Mouse (Mus musculus): ENCODE results near the gene Iqsec3. TPM values are rescaled to one million over a fixed set of nuclear protein-coding genes. Genes with fewer than 3 reads are reported as not detected.
"Not testable (repeated sequence)": the region's sequence is repeated elsewhere in the genome, so short reads cannot be mapped to it uniquely, and the experiment has no call there.

Gene Iqsec3
- polyA plus RNA-seq, 1 experiment, result not detected

GRCm38 (mm10) chr6:121371197-121371980, 102.1 kb downstream of the Iqsec3 start:
- peaks cover 31% of the 10 kb centered on the region for H3K27me3 ChIP-seq (replicated peaks)
- no peaks in the 10 kb centered on the region for H3K9me3 ChIP-seq
- no peaks in the 10 kb centered on the region; the same call in 1 of the 2 replicates for H3K4me1 ChIP-seq
- H3K36me3 ChIP-seq (replicated peaks; ENCODE audit: low read length), result no peaks in the 10 kb centered on the region
- no peak overlapping the region for H3K4me3 ChIP-seq (replicated peaks)
- TF ChIP-seq GATA1 (IDR thresholded peaks at IDR 0.05; ENCODE audit: borderline replicate concordance, low read length) (no peak), FLI1 (IDR thresholded peaks at IDR 0.05; ENCODE audit: low read length) (no peak)

- Histone ChIP-seq H3K4me1 (no peaks in the 10 kb centered on the region), H3K27me3 (replicated peaks) (peaks cover 39% of the 10 kb centered on the region), H3K9me3 (no peaks in the 10 kb centered on the region), H3K4me3 (replicated peaks) (no peak overlapping the region), H3K36me3 (replicated peaks; ENCODE audit: low read length) (no peaks in the 10 kb centered on the region)
- TF ChIP-seq FLI1 (IDR thresholded peaks at IDR 0.05; ENCODE audit: low read length), result no peak
- no peak for TF ChIP-seq GATA1 (IDR thresholded peaks at IDR 0.05; ENCODE audit: borderline replicate concordance, low read length)
Measured at GRCm38 (mm10) chr6:121367099-121367498, 106.4 kb downstream of the Iqsec3 start.

- not testable (repeated sequence) for H3K4me1 ChIP-seq; H3K4me3 ChIP-seq (replicated peaks); H3K36me3 ChIP-seq (replicated peaks; ENCODE audit: low read length); H3K9me3 ChIP-seq
- H3K27me3 ChIP-seq (replicated peaks), result peaks cover 43% of the 10 kb centered on the region
Measured at GRCm38 (mm10) chr6:121366537-121366936, 106.9 kb downstream of the Iqsec3 start.

- TF ChIP-seq FLI1 (IDR thresholded peaks at IDR 0.05; ENCODE audit: low read length) (no peak), GATA1 (IDR thresholded peaks at IDR 0.05; ENCODE audit: borderline replicate concordance, low read length) (no peak)
- Histone ChIP-seq H3K9me3 (no peaks in the 10 kb centered on the region), H3K27me3 (replicated peaks) (peaks cover 46% of the 10 kb centered on the region), H3K36me3 (replicated peaks; ENCODE audit: low read length) (no peaks in the 10 kb centered on the region), H3K4me3 (replicated peaks) (no peak overlapping the region), H3K4me1 (no peaks in the 10 kb centered on the region)
Measured at GRCm38 (mm10) chr6:121363956-121364355, 109.5 kb downstream of the Iqsec3 start.

GRCm38 (mm10) chr6:121363061-121363460, 110.4 kb downstream of the Iqsec3 start:
- Histone ChIP-seq H3K27me3 (replicated peaks) (peaks cover 52% of the 10 kb centered on the region), H3K4me3 (replicated peaks) (no peak overlapping the region), H3K36me3 (replicated peaks; ENCODE audit: low read length) (no peaks in the 10 kb centered on the region), H3K4me1 (no peaks in the 10 kb centered on the region), H3K9me3 (no peaks in the 10 kb centered on the region)
- TF ChIP-seq FLI1 (IDR thresholded peaks at IDR 0.05; ENCODE audit: low read length) (no peak), GATA1 (IDR thresholded peaks at IDR 0.05; ENCODE audit: borderline replicate concordance, low read length) (no peak)

GRCm38 (mm10) chr6:121357232-121357631, 116.2 kb downstream of the Iqsec3 start:
- TF ChIP-seq FLI1 (IDR thresholded peaks at IDR 0.05; ENCODE audit: low read length) (no peak), GATA1 (IDR thresholded peaks at IDR 0.05; ENCODE audit: borderline replicate concordance, low read length) (no peak)
- Histone ChIP-seq H3K4me1 (no peaks in the 10 kb centered on the region), H3K4me3 (replicated peaks) (no peak overlapping the region), H3K36me3 (replicated peaks; ENCODE audit: low read length) (no peaks in the 10 kb centered on the region), H3K9me3 (no peaks in the 10 kb centered on the region), H3K27me3 (replicated peaks) (peaks cover 59% of the 10 kb centered on the region)

- Histone ChIP-seq H3K4me3 (replicated peaks) (no peak overlapping the region), H3K9me3 (no peaks in the 10 kb centered on the region), H3K27me3 (replicated peaks) (peaks cover 58% of the 10 kb centered on the region), H3K36me3 (replicated peaks; ENCODE audit: low read length) (no peaks in the 10 kb centered on the region), H3K4me1 (no peaks in the 10 kb centered on the region)
- TF ChIP-seq FLI1 (IDR thresholded peaks at IDR 0.05; ENCODE audit: low read length), result no peak
- no peak for TF ChIP-seq GATA1 (IDR thresholded peaks at IDR 0.05; ENCODE audit: borderline replicate concordance, low read length)
Measured at GRCm38 (mm10) chr6:121356041-121356440, 117.4 kb downstream of the Iqsec3 start.

- Histone ChIP-seq H3K36me3 (replicated peaks; ENCODE audit: low read length) (no peaks in the 10 kb centered on the region), H3K4me1 (no peaks in the 10 kb centered on the region), H3K4me3 (replicated peaks) (no peak overlapping the region), H3K9me3 (no peaks in the 10 kb centered on the region), H3K27me3 (replicated peaks) (peaks cover 55% of the 10 kb centered on the region)
- TF ChIP-seq GATA1 (IDR thresholded peaks at IDR 0.05; ENCODE audit: borderline replicate concordance, low read length), result no peak
- no peak for TF ChIP-seq FLI1 (IDR thresholded peaks at IDR 0.05; ENCODE audit: low read length)
Measured at GRCm38 (mm10) chr6:121352276-121352675, 121.2 kb downstream of the Iqsec3 start.

- H3K27me3 ChIP-seq (replicated peaks), result peaks cover 43% of the 10 kb centered on the region
- no peaks in the 10 kb centered on the region for H3K36me3 ChIP-seq (replicated peaks; ENCODE audit: low read length)
- peaks cover 24% of the 10 kb centered on the region for H3K4me1 ChIP-seq
- H3K4me3 ChIP-seq (replicated peaks), result no peak overlapping the region
- H3K9me3 ChIP-seq, result no peaks in the 10 kb centered on the region
- no peak for TF ChIP-seq GATA1 (IDR thresholded peaks at IDR 0.05; ENCODE audit: borderline replicate concordance, low read length)
- no peak for TF ChIP-seq FLI1 (IDR thresholded peaks at IDR 0.05; ENCODE audit: low read length)
Measured at GRCm38 (mm10) chr6:121346428-121346827, 127.0 kb downstream of the Iqsec3 start.

- peaks cover 33% of the 10 kb centered on the region for H3K4me1 ChIP-seq
- H3K36me3 ChIP-seq (replicated peaks; ENCODE audit: low read length), result no peaks in the 10 kb centered on the region
Measured at GRCm38 (mm10) chr6:121344329-121344728, 129.1 kb downstream of the Iqsec3 start.

More at GRCm38 (mm10) chr6:121344329-121344728, 129.1 kb downstream of the Iqsec3 start:
- Histone ChIP-seq H3K9me3 (no peaks in the 10 kb centered on the region), H3K4me3 (replicated peaks) (no peak overlapping the region), H3K27me3 (replicated peaks) (peaks cover 46% of the 10 kb centered on the region)
- no peak for TF ChIP-seq FLI1 (IDR thresholded peaks at IDR 0.05; ENCODE audit: low read length)
- no peak for TF ChIP-seq GATA1 (IDR thresholded peaks at IDR 0.05; ENCODE audit: borderline replicate concordance, low read length)
